ENCODE assay signal across 8 mouse cellular contexts in the genomic region with DNA sequence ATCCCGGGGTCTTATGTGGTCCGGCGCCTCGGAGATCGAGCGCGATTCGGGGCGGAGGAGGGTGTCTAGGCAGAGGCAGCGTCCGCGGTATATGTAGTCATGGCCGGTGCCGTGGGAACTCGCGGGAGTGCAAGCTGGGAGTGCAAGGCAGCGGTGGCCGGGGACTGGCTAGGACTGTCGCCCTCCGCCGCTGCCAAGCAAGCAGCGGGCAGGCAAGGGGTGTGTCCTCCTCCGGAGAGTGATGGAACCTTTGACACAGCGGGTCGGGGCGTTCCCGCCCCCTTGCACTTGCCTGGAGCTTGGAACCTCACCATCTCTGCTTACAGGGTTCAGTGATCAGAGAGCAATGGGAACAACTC. TPM values are rescaled to one million over a fixed set of nuclear protein-coding genes. Genes with fewer than 3 reads are reported as not detected.
DNase-seq lines count a peak whose midpoint lies in the region; ATAC-seq and TF ChIP-seq lines count a peak whose summit lies in the region.

No protein-coding gene starts in this region.

- ATAC-seq in forebrain, embryonic 12.5 days (ENCODE audit: low FRiP score), result peak; percentile 72; the same call in 1 of the 2 replicates
- peak; percentile 70 for ATAC-seq in kidney, embryonic 14.5 days (ENCODE audit: low FRiP score, low TSS enrichment)
- ATAC-seq in megakaryocyte, adult 5-6 weeks (ENCODE audit: poor library complexity, severe bottlenecking), result peak; percentile 60

- no peak for TF ChIP-seq CTCF in lung, adult 2 months (IDR thresholded peaks at IDR 0.05; ENCODE audit: insufficient read depth, low read length)

- H3K36me3 ChIP-seq in forebrain, embryonic 12.5 days (replicated peaks), result peaks cover 25% of the 10 kb centered on the region
- H3K36me3 ChIP-seq in kidney, embryonic 14.5 days (ENCODE audit: control insufficient read depth, insufficient read depth, low read length), result peaks cover 21% of the 10 kb centered on the region

- peaks cover 4% of the 10 kb centered on the region; the same call in 1 of the 2 replicates for H3K4me1 ChIP-seq in lung, adult 2 months (ENCODE audit: control insufficient read depth, insufficient read depth, low read length)
- peaks cover 27% of the 10 kb centered on the region for H3K4me1 ChIP-seq in forebrain, embryonic 12.5 days
- H3K4me1 ChIP-seq in kidney, embryonic 14.5 days (ENCODE audit: control insufficient read depth, insufficient read depth, low read length), result peaks cover 5% of the 10 kb centered on the region; the same call in 1 of the 2 replicates

- WGBS in lung, adult 2 months, result under 1% methylated on average over 27 of the region's 27 CpGs
- 1% methylated on average over 27 of the region's 27 CpGs for WGBS in forebrain, embryonic 12.5 days
- 1% methylated on average over 27 of the region's 27 CpGs for WGBS in kidney, embryonic 14.5 days

- no peak for DNase-seq in lung, adult 2 months
- DNase-seq in lung, postnatal 14 days, result no peak
- peak; percentile 79 for DNase-seq in T-cell, adult 2 months (ENCODE audit: low spot score)
- DNase-seq in yolk sac, embryonic 10.5 days (ENCODE audit: low spot score), result peak; percentile 83
- no peak for DNase-seq in urinary bladder, adult 2 months (ENCODE audit: low spot score)

- peaks cover 12% of the 10 kb centered on the region for H3K27me3 ChIP-seq in forebrain, embryonic 12.5 days
- H3K27me3 ChIP-seq in kidney, embryonic 14.5 days (ENCODE audit: control insufficient read depth, insufficient read depth, low read length), result no peaks in the 10 kb centered on the region; the same call in 1 of the 2 replicates

- no peaks in the 10 kb centered on the region for H3K9me3 ChIP-seq in forebrain, embryonic 12.5 days
- H3K9me3 ChIP-seq in kidney, embryonic 14.5 days (ENCODE audit: control insufficient read depth, low read length), result no peaks in the 10 kb centered on the region

- H3K27ac ChIP-seq in forebrain, embryonic 12.5 days, result peak overlapping the region; percentile 94
- H3K27ac ChIP-seq in kidney, embryonic 14.5 days (ENCODE audit: low read depth, low read length), result peak overlapping the region; percentile 97

- TF ChIP-seq POLR2A in lung, adult 2 months (IDR thresholded peaks at IDR 0.05; ENCODE audit: borderline replicate concordance, extremely low read depth, low read depth, low read length), result no peak

- peak overlapping the region; percentile 86 for H3K4me3 ChIP-seq in lung, adult 2 months (replicated peaks; ENCODE audit: extremely low read depth, low read depth, low read length)
- H3K4me3 ChIP-seq in forebrain, embryonic 12.5 days (replicated peaks), result peak overlapping the region; percentile 93
- H3K4me3 ChIP-seq in kidney, embryonic 14.5 days (ENCODE audit: low read length), result peak overlapping the region; percentile 74

- H3K4me2 ChIP-seq in forebrain, embryonic 12.5 days, result peak overlapping the region; percentile 73
- H3K4me2 ChIP-seq in kidney, embryonic 14.5 days (replicated peaks; ENCODE audit: low read depth, low read length), result peak overlapping the region; percentile 93

- peak overlapping the region; percentile 79 for H3K9ac ChIP-seq in forebrain, embryonic 12.5 days
- peak overlapping the region; percentile 87 for H3K9ac ChIP-seq in kidney, embryonic 14.5 days (ENCODE audit: low read depth, low read length)

RNA-seq across cellular contexts. Expression of gene Mynn, which starts 0.9 kb away (rescaled TPM):
- polyA plus RNA-seq in lung, adult 2 months (2012; rRNA removed), result 5.5 and 8.6 TPM in 2 replicates
- 35.1 and 38.1 TPM in 2 replicates for polyA plus RNA-seq in forebrain, embryonic 12.5 days (2016; fragmentation: Nextera tagmentation; extraction: Ambion mirVana)
- 27.2 and 38.1 TPM in 2 replicates for polyA plus RNA-seq in kidney, embryonic 14.5 days (2014; fragmentation: Nextera tagmentation; extraction: Ambion mirVana)
- 16.1 and 18.7 TPM in 2 replicates for total RNA-seq in megakaryocyte, adult 5-6 weeks (2015)
- total RNA-seq in megakaryocyte, adult 5-6 weeks (2017), result 28.2 and 28.4 TPM in 2 replicates
- 18.3 and 22.5 TPM in 2 replicates for polyA plus RNA-seq in urinary bladder, adult 2 months (2012; rRNA removed)

RNA-seq across cellular contexts. Expression of gene Actrt3, which starts 3.0 kb away (rescaled TPM):
- not detected in 2 replicates for polyA plus RNA-seq in lung, adult 2 months (2012; rRNA removed)
- not detected in 2 replicates for polyA plus RNA-seq in forebrain, embryonic 12.5 days (2016; fragmentation: Nextera tagmentation; extraction: Ambion mirVana)
- not detected in 2 replicates for polyA plus RNA-seq in kidney, embryonic 14.5 days (2014; fragmentation: Nextera tagmentation; extraction: Ambion mirVana)
- 0.21 TPM in 1 of 2 replicates, not detected in the other for total RNA-seq in megakaryocyte, adult 5-6 weeks (2015)
- total RNA-seq in megakaryocyte, adult 5-6 weeks (2017), result not detected in 2 replicates
- polyA plus RNA-seq in urinary bladder, adult 2 months (2012; rRNA removed), result not detected in 2 replicates

RNA-seq across cellular contexts. Expression of gene Lrriq4, which starts 41.6 kb away (rescaled TPM):
- not detected in 2 replicates for polyA plus RNA-seq in lung, adult 2 months (2012; rRNA removed)
- polyA plus RNA-seq in forebrain, embryonic 12.5 days (2016; fragmentation: Nextera tagmentation; extraction: Ambion mirVana), result not detected in 2 replicates
- polyA plus RNA-seq in kidney, embryonic 14.5 days (2014; fragmentation: Nextera tagmentation; extraction: Ambion mirVana), result not detected in 2 replicates
- 0.09 TPM in 1 of 2 replicates, not detected in the other for total RNA-seq in megakaryocyte, adult 5-6 weeks (2015)
- total RNA-seq in megakaryocyte, adult 5-6 weeks (2017), result not detected in 2 replicates
- 0.06 TPM in 1 of 2 replicates, not detected in the other for polyA plus RNA-seq in urinary bladder, adult 2 months (2012; rRNA removed)

RNA-seq across cellular contexts. Expression of gene Lrrc34, which starts 45.0 kb away (rescaled TPM):
- polyA plus RNA-seq in lung, adult 2 months (2012; rRNA removed), result 0.34 and 0.79 TPM in 2 replicates
- 1.5 and 1.9 TPM in 2 replicates for polyA plus RNA-seq in forebrain, embryonic 12.5 days (2016; fragmentation: Nextera tagmentation; extraction: Ambion mirVana)
- polyA plus RNA-seq in kidney, embryonic 14.5 days (2014; fragmentation: Nextera tagmentation; extraction: Ambion mirVana), result 1.9 and 2.5 TPM in 2 replicates
- not detected in 2 replicates for total RNA-seq in megakaryocyte, adult 5-6 weeks (2015)
- 0.08 and 0.26 TPM in 2 replicates for total RNA-seq in megakaryocyte, adult 5-6 weeks (2017)
- polyA plus RNA-seq in urinary bladder, adult 2 months (2012; rRNA removed), result 0.25 and 0.27 TPM in 2 replicates

RNA-seq across cellular contexts. Expression of gene Mecom, which starts 54.9 kb away (rescaled TPM):
- polyA plus RNA-seq in lung, adult 2 months (2012; rRNA removed), result 13.5 and 16.0 TPM in 2 replicates
- polyA plus RNA-seq in forebrain, embryonic 12.5 days (2016; fragmentation: Nextera tagmentation; extraction: Ambion mirVana), result 12.1 and 12.2 TPM in 2 replicates
- 50.8 and 89.3 TPM in 2 replicates for polyA plus RNA-seq in kidney, embryonic 14.5 days (2014; fragmentation: Nextera tagmentation; extraction: Ambion mirVana)
- 0.07 TPM in 1 of 2 replicates, not detected in the other for total RNA-seq in megakaryocyte, adult 5-6 weeks (2015)
- not detected in 2 replicates for total RNA-seq in megakaryocyte, adult 5-6 weeks (2017)
- 48.8 and 53.3 TPM in 2 replicates for polyA plus RNA-seq in urinary bladder, adult 2 months (2012; rRNA removed)

Comparison
In these comparisons a context has a peak if more than half of its experiments do, and no peak if none do; other contexts are left out.
1. DNase-seq: peak in T-cell, adult 2 months (single experiment) and yolk sac, embryonic 10.5 days (single experiment); none in lung, adult 2 months (single experiment), lung, postnatal 14 days (single experiment) and urinary bladder, adult 2 months (single experiment).
2. Peak in every context shown above with its lines, with median percentiles within 50 percentile points of each other: H3K4me3 ChIP-seq and ATAC-seq.